Mouse (Mus musculus) midbrain, embryonic 11.5 days (tissue): ENCODE results near the gene Foxe3. TPM values are rescaled to one million over a fixed set of nuclear protein-coding genes. Genes with fewer than 3 reads are reported as not detected.

Source experiments
- ATAC-seq: fragments of 200-750 bp; cut with Nextera tagmentation; 2 replicates; pipeline ENCODE4 v1.8.0; 2017; ENCODE audit warnings: moderate TSS enrichment, moderate library complexity; ENCODE audit not compliant: low FRiP score
- DNase-seq: peaks from one replicate; pipeline ENCODE4 v3.0.0; 2015; ENCODE audit warnings: low spot score; ENCODE audit errors: missing footprints
- H3K27ac ChIP-seq: fragments of 300-500 bp; sonication (generic); 2 replicates; pipeline ENCODE4 v1.5.1; 2014; ENCODE audit warnings: low read depth, low read length
- H3K27me3 ChIP-seq: fragments of 300-500 bp; sonication (generic); 2 replicates; pipeline ENCODE4 v1.6.1; 2014; ENCODE audit warnings: mild to moderate bottlenecking, low read length, moderate library complexity, mixed read lengths; ENCODE audit not compliant: control insufficient read depth, insufficient read depth
- H3K36me3 ChIP-seq: fragments of 300-500 bp; sonication (generic); 2 replicates; pipeline ENCODE4 v1.6.1; 2014; ENCODE audit warnings: mild to moderate bottlenecking, low read length, moderate library complexity, mixed read lengths; ENCODE audit not compliant: control insufficient read depth, insufficient read depth
- H3K4me1 ChIP-seq: fragments of 300-500 bp; sonication (generic); 2 replicates; pipeline ENCODE4 v1.6.1; 2014; ENCODE audit warnings: low read length; ENCODE audit not compliant: control insufficient read depth, insufficient read depth
- H3K4me2 ChIP-seq: fragments of 300-500 bp; sonication (generic); 2 replicates; pipeline ENCODE4 v1.6.1; 2014; ENCODE audit warnings: mild to moderate bottlenecking, moderate library complexity
- H3K4me3 ChIP-seq: fragments of 300-500 bp; sonication (generic); 2 replicates; pipeline ENCODE4 v1.5.1; 2014; ENCODE audit warnings: low read depth, low read length
- H3K9ac ChIP-seq: fragments of 300-500 bp; sonication (generic); 2 replicates; pipeline ENCODE4 v1.6.1; 2014; ENCODE audit warnings: low read length
- H3K9me3 ChIP-seq: fragments of 300-500 bp; sonication (generic); 2 replicates; pipeline ENCODE4 v1.6.1; 2016; ENCODE audit warnings: low read length; ENCODE audit not compliant: control insufficient read depth
- WGBS: fragments of 180-500 bp; shearing (Covaris S2); extraction: QIAGEN DNeasy Blood & Tissue Kit; methylation state at CpG from one replicate; pipeline ENCODE4 v1.1.7; 2014; 5-methylcytosine and 5-hydroxymethylcytosine counted together
- polyA plus RNA-seq: library from polyadenylated mRNA; unstranded; fragments of >200 nt; fragmentation: Nextera tagmentation; extraction: Ambion mirVana; gene quantifications from 2 replicates; pipeline ENCODE4 v1.2.1, GENCODE M21; 2014

Foxe3 gene
- polyA plus RNA-seq, 1 experiment from 2014 or later: 1.1 TPM

- Histone ChIP-seq H3K9me3 (no peaks in the 10 kb centered on the region), H3K36me3 (no peaks in the 10 kb centered on the region), H3K27ac (no peak overlapping the region), H3K4me1 (peaks cover 19% of the 10 kb centered on the region), H3K27me3 (peaks cover 97% of the 10 kb centered on the region), H3K9ac (no peak overlapping the region), H3K4me2 (peak overlapping the region; percentile 46), H3K4me3 (peak overlapping the region; percentile 31)
- DNase-seq (peak; percentile 96), ATAC-seq (peak; percentile 28)
- WGBS: under 1% methylated on average over 39 of the region's 39 CpGs
Measured at GRCm38 (mm10) chr4:114902641-114903421, 23.0 kb downstream of the Foxe3 start.

- Histone ChIP-seq H3K4me2 (peak overlapping the region; percentile 46), H3K36me3 (no peaks in the 10 kb centered on the region), H3K4me1 (peaks cover 19% of the 10 kb centered on the region), H3K9me3 (no peaks in the 10 kb centered on the region), H3K27ac (no peak overlapping the region), H3K9ac (peak overlapping the region; percentile 12; the same call in 1 of the 2 replicates), H3K4me3 (peak overlapping the region; percentile 31), H3K27me3 (peaks cover 91% of the 10 kb centered on the region)
- DNase-seq (peak; percentile 97), ATAC-seq (peak; percentile 47)
- under 1% methylated on average over 42 of the region's 42 CpGs for WGBS
Measured at GRCm38 (mm10) chr4:114901643-114902351, 24.0 kb downstream of the Foxe3 start.

GRCm38 (mm10) chr4:114900866-114901642 lies 24.8 kb downstream of the Foxe3 start:
- peak; percentile 43; the same call in 1 of the 2 replicates for ATAC-seq
- peak overlapping the region; percentile 46; the same call in 1 of the 2 replicates for H3K4me2 ChIP-seq

GRCm38 (mm10) chr4:114899885-114900284 lies 25.9 kb downstream of the Foxe3 start:
- Histone ChIP-seq H3K27ac (no peak overlapping the region), H3K36me3 (no peaks in the 10 kb centered on the region), H3K27me3 (peaks cover 72% of the 10 kb centered on the region), H3K9ac (no peak overlapping the region), H3K9me3 (no peaks in the 10 kb centered on the region), H3K4me3 (no peak overlapping the region), H3K4me1 (peaks cover 19% of the 10 kb centered on the region), H3K4me2 (no peak overlapping the region)
- ATAC-seq (no peak), DNase-seq (peak; percentile 88)
- 4% methylated on average over 3 of the region's 3 CpGs for WGBS

More at GRCm38 (mm10) chr4:114900866-114901642, 24.8 kb downstream of the Foxe3 start:
- no peaks in the 10 kb centered on the region for H3K36me3 ChIP-seq
- H3K27ac ChIP-seq: no peak overlapping the region
- WGBS: 1% methylated on average over 33 of the region's 33 CpGs
- DNase-seq: peak; percentile 94
- H3K4me3 ChIP-seq: peak overlapping the region; percentile 0; the same call in 1 of the 2 replicates
- peaks cover 83% of the 10 kb centered on the region for H3K27me3 ChIP-seq
- H3K9me3 ChIP-seq: no peaks in the 10 kb centered on the region
- H3K9ac ChIP-seq: no peak overlapping the region
- peaks cover 19% of the 10 kb centered on the region for H3K4me1 ChIP-seq

GRCm38 (mm10) chr4:114897853-114898252 lies 28.0 kb downstream of the Foxe3 start:
- Histone ChIP-seq H3K4me1 (peaks cover 17% of the 10 kb centered on the region), H3K4me2 (no peak overlapping the region), H3K9ac (no peak overlapping the region), H3K36me3 (no peaks in the 10 kb centered on the region), H3K27ac (no peak overlapping the region), H3K27me3 (peaks cover 52% of the 10 kb centered on the region), H3K9me3 (no peaks in the 10 kb centered on the region), H3K4me3 (no peak overlapping the region)
- ATAC-seq: no peak
- 8% methylated on average over 4 of the region's 4 CpGs for WGBS
- DNase-seq: peak; percentile 44

- H3K4me2 ChIP-seq: no peak overlapping the region
- WGBS: 83% methylated on average over 1 of the region's 1 CpGs
- ATAC-seq (no peak), DNase-seq (peak; percentile 12)
- H3K4me1 ChIP-seq: no peaks in the 10 kb centered on the region
- H3K27ac ChIP-seq: no peak overlapping the region
- H3K4me3 ChIP-seq: no peak overlapping the region
- no peak overlapping the region for H3K9ac ChIP-seq
- H3K9me3 ChIP-seq: no peaks in the 10 kb centered on the region
- no peaks in the 10 kb centered on the region for H3K27me3 ChIP-seq
- H3K36me3 ChIP-seq: no peaks in the 10 kb centered on the region
Measured at GRCm38 (mm10) chr4:114882232-114882631, 43.6 kb downstream of the Foxe3 start.

GRCm38 (mm10) chr4:114876441-114876972 lies 49.3 kb downstream of the Foxe3 start:
- no peak for ATAC-seq
- 13% methylated on average over 8 of the region's 8 CpGs for WGBS
- H3K36me3 ChIP-seq: no peaks in the 10 kb centered on the region

More at GRCm38 (mm10) chr4:114876441-114876972, 49.3 kb downstream of the Foxe3 start:
- H3K9me3 ChIP-seq: no peaks in the 10 kb centered on the region
- peak; percentile 75 for DNase-seq
- H3K9ac ChIP-seq: no peak overlapping the region
- no peak overlapping the region for H3K4me3 ChIP-seq
- no peak overlapping the region for H3K4me2 ChIP-seq
- H3K4me1 ChIP-seq: no peaks in the 10 kb centered on the region
- H3K27ac ChIP-seq: no peak overlapping the region
- no peaks in the 10 kb centered on the region for H3K27me3 ChIP-seq
